In the genomic region with DNA sequence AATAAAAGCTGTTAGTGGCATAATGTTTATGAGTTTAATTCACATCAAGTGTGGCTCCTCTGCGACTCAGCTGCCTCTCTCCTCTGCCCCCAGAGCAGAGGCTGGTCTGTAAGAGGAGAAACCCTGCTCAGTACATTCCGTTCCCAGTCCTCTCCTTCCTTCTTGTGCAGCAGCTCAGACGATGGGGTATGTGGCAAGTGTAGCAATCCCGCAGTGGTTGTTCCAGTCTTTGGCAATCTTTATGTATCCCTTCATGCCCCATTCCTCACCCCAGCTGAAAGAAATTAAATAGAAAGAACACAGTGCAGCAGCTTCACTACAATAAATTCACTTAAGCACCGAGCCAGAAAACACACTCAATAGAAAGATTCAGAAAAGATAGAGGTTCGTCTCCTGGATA, we compare ENCODE assay signal across 42 mouse cellular contexts. TPM values are rescaled to one million over a fixed set of nuclear protein-coding genes. Genes with fewer than 3 reads are reported as not detected.
DNase-seq lines count a peak whose midpoint lies in the region; ATAC-seq and TF ChIP-seq lines count a peak whose summit lies in the region.
"Had no signal": no experiment of that assay in that cellular context is flagged by ENCODE, and none has a peak within 500 bp of the region (broad histone marks: within the 10 kb centered on the region; RNA-seq: fewer than 3 reads in every experiment).

No protein-coding gene starts in this region.

- peak; percentile 4 for DNase-seq in midbrain, postnatal 0 days (ENCODE audit: low spot score)
- no peak for DNase-seq in midbrain, embryonic 10.5 days (ENCODE audit: low spot score)
- peak; percentile 44 for DNase-seq in MN1 (ENCODE audit: low spot score)
- peak; percentile 26 for DNase-seq in T-cell, adult 2 months (ENCODE audit: low spot score)
- DNase-seq in naive thymus-derived CD4-positive, alpha-beta T cell, adult 2 months (ENCODE audit: low read depth) = peak; percentile 68
- DNase-seq in left cerebral cortex, postnatal 36 days (ENCODE audit: low spot score in 2 of 2) = no peak
- DNase-seq: adrenal gland, adult 2 months; adrenal gland, postnatal 36 days; B cell, adult 2 months; cerebellum, adult 11 months; cerebellum, adult 9-10 months; cerebellum, postnatal 36 days; gastrocnemius, postnatal 36 days; heart, postnatal 14 days; kidney, adult 2 months; kidney, postnatal 4 days; liver; lung, embryonic 14.5 days; right cerebral cortex, postnatal 25 days; spleen, adult 18-20 months; thymus, postnatal 4 days had no signal

- no peak overlapping the region for H3K27ac ChIP-seq in midbrain, postnatal 0 days (ENCODE audit: low read depth, low read length)
- H3K27ac ChIP-seq in midbrain, embryonic 10.5 days (replicated peaks) = no peak overlapping the region
- H3K27ac ChIP-seq: forebrain, embryonic 13.5 days; heart, embryonic 13.5 days; hindbrain, embryonic 10.5 days; intestine, embryonic 15.5 days; kidney, postnatal 0 days; liver, embryonic 14.5 days; midbrain, embryonic 12.5 days; stomach, postnatal 0 days had no signal

- H3K9ac ChIP-seq in midbrain, postnatal 0 days (replicated peaks; ENCODE audit: low read length, poor library complexity, severe bottlenecking) = no peak overlapping the region
- H3K9ac ChIP-seq: forebrain, embryonic 13.5 days; heart, embryonic 13.5 days; intestine, embryonic 15.5 days; liver, embryonic 14.5 days; lung, embryonic 14.5 days; midbrain, embryonic 12.5 days had no signal

- no peaks in the 10 kb centered on the region for H3K9me3 ChIP-seq in midbrain, postnatal 0 days (ENCODE audit: low read length)
- H3K9me3 ChIP-seq in midbrain, embryonic 10.5 days (replicated peaks) = no peaks in the 10 kb centered on the region
- H3K9me3 ChIP-seq: forebrain, embryonic 13.5 days; heart, embryonic 13.5 days; hindbrain, embryonic 10.5 days; intestine, embryonic 15.5 days; midbrain, embryonic 12.5 days had no signal

- intact Hi-C loops in left cerebral cortex, postnatal 36 days (cut with DNase I) = no loop called here

- no peak overlapping the region for H3K4me3 ChIP-seq in midbrain, postnatal 0 days (ENCODE audit: low read depth, low read length)
- no peak overlapping the region for H3K4me3 ChIP-seq in midbrain, embryonic 10.5 days
- H3K4me3 ChIP-seq: forebrain, embryonic 13.5 days; heart, embryonic 13.5 days; hindbrain, embryonic 10.5 days; intestine, embryonic 15.5 days; midbrain, embryonic 12.5 days had no signal

- no peak overlapping the region for H3K4me2 ChIP-seq in midbrain, postnatal 0 days (ENCODE audit: low read depth, low read length, poor library complexity, severe bottlenecking)
- H3K4me2 ChIP-seq: forebrain, embryonic 13.5 days; heart, embryonic 13.5 days; intestine, embryonic 15.5 days; lung, embryonic 14.5 days; midbrain, embryonic 12.5 days had no signal

- no peaks in the 10 kb centered on the region for H3K4me1 ChIP-seq in midbrain, postnatal 0 days (ENCODE audit: insufficient read depth, low read length)
- H3K4me1 ChIP-seq in midbrain, embryonic 10.5 days = no peaks in the 10 kb centered on the region
- H3K4me1 ChIP-seq: forebrain, embryonic 13.5 days; heart, embryonic 13.5 days; hindbrain, embryonic 10.5 days; intestine, embryonic 15.5 days; midbrain, embryonic 12.5 days had no signal

- H3K27me3 ChIP-seq in midbrain, postnatal 0 days (ENCODE audit: insufficient read depth, low read length) = no peaks in the 10 kb centered on the region
- H3K27me3 ChIP-seq in midbrain, embryonic 10.5 days (ENCODE audit: low read depth, poor library complexity, severe bottlenecking) = no peaks in the 10 kb centered on the region
- H3K27me3 ChIP-seq: CH12.LX; forebrain, embryonic 13.5 days; heart, embryonic 13.5 days; intestine, embryonic 15.5 days; midbrain, embryonic 12.5 days; Patski had no signal

- no peak for ATAC-seq in midbrain, postnatal 0 days (ENCODE audit: low FRiP score)
- ATAC-seq: forebrain, embryonic 13.5 days; hindbrain, embryonic 16.5 days; intestine, embryonic 15.5 days; Patski had no signal

- WGBS in midbrain, postnatal 0 days = 86% methylated on average over 6 of the region's 6 CpGs
- 87% methylated on average over 6 of the region's 6 CpGs for WGBS in midbrain, embryonic 10.5 days

- TF ChIP-seq CTCF in midbrain, postnatal 0 days (IDR thresholded peaks at IDR 0.05) = no peak

- H3K36me3 ChIP-seq in midbrain, postnatal 0 days (ENCODE audit: insufficient read depth, low read length) = no peaks in the 10 kb centered on the region
- H3K36me3 ChIP-seq in midbrain, embryonic 10.5 days = no peaks in the 10 kb centered on the region
- H3K36me3 ChIP-seq: heart, embryonic 13.5 days; hindbrain, embryonic 10.5 days; intestine, embryonic 15.5 days; midbrain, embryonic 12.5 days had no signal

RNA-seq across cellular contexts. Expression of a gene that starts 21.6 kb away (rescaled TPM):
- 0.22 and 0.38 TPM in 2 replicates for total RNA-seq in midbrain, postnatal 0 days (2014; rRNA removed)
- polyA plus RNA-seq in midbrain, postnatal 0 days (2015; fragmentation: Nextera tagmentation; extraction: Ambion mirVana) = not detected in 2 replicates
- 0.14 TPM in 1 of 2 replicates, not detected in the other for polyA plus RNA-seq in midbrain, embryonic 10.5 days (2016; fragmentation: Nextera tagmentation; extraction: Ambion mirVana)
- total RNA-seq in left cerebral cortex, postnatal 36 days (2021) = under 1 TPM; 0.22 to 0.48 TPM
- total RNA-seq: CH12.LX; layer of hippocampus, postnatal 25 days; left cerebral cortex, adult 8-10 months; neutrophil, adult 5-6 weeks had no signal
- polyA plus RNA-seq: embryonic facial prominence, embryonic 11.5 days; forebrain, embryonic 13.5 days; heart, embryonic 13.5 days; hindbrain, embryonic 10.5 days; intestine, embryonic 15.5 days; kidney, postnatal 0 days; limb, embryonic 11.5 days; lung, embryonic 14.5 days; stomach, postnatal 0 days had no signal

RNA-seq across cellular contexts. Expression of a gene that starts 40.1 kb away (rescaled TPM):
- total RNA-seq in midbrain, postnatal 0 days (2014; rRNA removed) = not detected in 2 replicates
- polyA plus RNA-seq in midbrain, postnatal 0 days (2015; fragmentation: Nextera tagmentation; extraction: Ambion mirVana) = not detected in 2 replicates
- polyA plus RNA-seq in midbrain, embryonic 10.5 days (2016; fragmentation: Nextera tagmentation; extraction: Ambion mirVana) = not detected in 2 replicates
- total RNA-seq in left cerebral cortex, postnatal 36 days (2021) = not detected
- total RNA-seq: adrenal gland, adult 2 months; adrenal gland, postnatal 36 days; CH12.LX; ES-E14; gastrocnemius, postnatal 36 days; heart, adult 8-10 months; heart, postnatal 14 days; layer of hippocampus, adult 8-10 months; layer of hippocampus, postnatal 25 days; left cerebral cortex, adult 8-10 months; megakaryocyte, adult 5-6 weeks; neutrophil, adult 5-6 weeks had no signal
- polyA plus RNA-seq: adrenal gland, adult 2 months; embryonic facial prominence, embryonic 11.5 days; forebrain, embryonic 13.5 days; heart, embryonic 13.5 days; hindbrain, embryonic 10.5 days; hindbrain, embryonic 16.5 days; intestine, embryonic 15.5 days; kidney, adult 2 months; kidney, postnatal 0 days; limb, embryonic 11.5 days; liver, embryonic 14.5 days; lung, embryonic 14.5 days; midbrain, embryonic 12.5 days; Patski; thymus, postnatal 0 days had no signal

RNA-seq across cellular contexts. Expression of a gene that starts 54.0 kb away (rescaled TPM):
- total RNA-seq in midbrain, postnatal 0 days (2014; rRNA removed) = not detected in 2 replicates
- polyA plus RNA-seq in midbrain, postnatal 0 days (2015; fragmentation: Nextera tagmentation; extraction: Ambion mirVana) = not detected in 2 replicates
- not detected in 2 replicates for polyA plus RNA-seq in midbrain, embryonic 10.5 days (2016; fragmentation: Nextera tagmentation; extraction: Ambion mirVana)
- not detected for total RNA-seq in left cerebral cortex, postnatal 36 days (2021)
- total RNA-seq: CH12.LX; ES-E14; megakaryocyte, adult 5-6 weeks had no signal
- polyA plus RNA-seq: adrenal gland, adult 2 months; forebrain, embryonic 13.5 days; hindbrain, embryonic 16.5 days; intestine, embryonic 15.5 days; kidney, adult 2 months; midbrain, embryonic 12.5 days; Patski had no signal

RNA-seq across cellular contexts. Expression of a gene that starts 54.5 kb away (rescaled TPM):
- 2.0 and 3.2 TPM in 2 replicates for total RNA-seq in midbrain, postnatal 0 days (2014; rRNA removed)
- polyA plus RNA-seq in midbrain, postnatal 0 days (2015; fragmentation: Nextera tagmentation; extraction: Ambion mirVana) = 0.54 and 1.9 TPM in 2 replicates
- 1.1 and 1.6 TPM in 2 replicates for polyA plus RNA-seq in midbrain, embryonic 10.5 days (2016; fragmentation: Nextera tagmentation; extraction: Ambion mirVana)
- total RNA-seq in left cerebral cortex, postnatal 36 days (2021) = 1 to 10 TPM in 1 of 2 experiments, under 1 TPM in 1; 0.88 to 2.4 TPM
- total RNA-seq: CH12.LX had no signal
- polyA plus RNA-seq: adrenal gland, adult 2 months had no signal

RNA-seq across cellular contexts. Expression of a gene that starts 56.5 kb away (rescaled TPM):
- not detected in 2 replicates for total RNA-seq in midbrain, postnatal 0 days (2014; rRNA removed)
- polyA plus RNA-seq in midbrain, postnatal 0 days (2015; fragmentation: Nextera tagmentation; extraction: Ambion mirVana) = not detected in 2 replicates
- not detected in 2 replicates for polyA plus RNA-seq in midbrain, embryonic 10.5 days (2016; fragmentation: Nextera tagmentation; extraction: Ambion mirVana)
- total RNA-seq in left cerebral cortex, postnatal 36 days (2021) = not detected
- total RNA-seq: adrenal gland, adult 2 months; adrenal gland, postnatal 36 days; CH12.LX; ES-E14; gastrocnemius, postnatal 36 days; heart, adult 8-10 months; heart, postnatal 14 days; layer of hippocampus, adult 8-10 months; layer of hippocampus, postnatal 25 days; left cerebral cortex, adult 8-10 months; megakaryocyte, adult 5-6 weeks; neutrophil, adult 5-6 weeks had no signal
- polyA plus RNA-seq: adrenal gland, adult 2 months; embryonic facial prominence, embryonic 11.5 days; forebrain, embryonic 13.5 days; heart, embryonic 13.5 days; hindbrain, embryonic 10.5 days; hindbrain, embryonic 16.5 days; intestine, embryonic 15.5 days; kidney, adult 2 months; kidney, postnatal 0 days; limb, embryonic 11.5 days; liver, embryonic 14.5 days; lung, embryonic 14.5 days; midbrain, embryonic 12.5 days; Patski; stomach, postnatal 0 days; thymus, postnatal 0 days had no signal

Comparison
In these comparisons a context has a peak if more than half of its experiments do, and no peak if none do; other contexts are left out.
1. DNase-seq: peak in midbrain, postnatal 0 days (single experiment), MN1 (single experiment), T-cell, adult 2 months (single experiment) and naive thymus-derived CD4-positive, alpha-beta T cell, adult 2 months (single experiment); none in midbrain, embryonic 10.5 days (single experiment) and left cerebral cortex, postnatal 36 days (0 of 2).